Mouse (Mus musculus) heart, embryonic 14.5 days (tissue): ENCODE data around the gene Gprc5b. TPM values are rescaled to one million over a fixed set of nuclear protein-coding genes. Genes with fewer than 3 reads are reported as not detected.

Source experiments
- ATAC-seq: fragments of 200-750 bp; cut with Nextera tagmentation; 2 replicates; pipeline ENCODE4 v1.8.0; 2017; ENCODE audit warnings: low read depth, moderate TSS enrichment; ENCODE audit not compliant: insufficient number of reproducible peaks, insufficient read depth, low FRiP score
- H3K27ac ChIP-seq, 2 experiments: fragments of 200-500 bp in 1 of 2; fragments of 300-500 bp in 1 of 2; sonication (generic) in 1 of 2; replicated peaks in 1 of 2; 2 replicates each; pipeline ENCODE4 v1.5.1; 2012 to 2014; ENCODE audit warnings: low read depth in 2 of 2, low read length in 2 of 2, control low read depth in 1 of 2, mild to moderate bottlenecking in 1 of 2, mixed read lengths in 1 of 2; ENCODE audit not compliant: control insufficient read depth in 1 of 2, insufficient read depth in 1 of 2
- H3K27me3 ChIP-seq: fragments of 300-500 bp; sonication (generic); 2 replicates; pipeline ENCODE4 v1.6.1; 2014; ENCODE audit warnings: mild to moderate bottlenecking, low read length, control low read depth; ENCODE audit not compliant: control insufficient read depth, insufficient read depth
- H3K36me3 ChIP-seq: fragments of 300-500 bp; sonication (generic); 2 replicates; pipeline ENCODE4 v1.6.1; 2014; ENCODE audit warnings: mild to moderate bottlenecking, control low read depth, low read length, mixed read lengths; ENCODE audit not compliant: control insufficient read depth, insufficient read depth
- H3K4me1 ChIP-seq, 2 experiments: fragments of 200-500 bp in 1 of 2; fragments of 300-500 bp in 1 of 2; sonication (generic) in 1 of 2; 2 replicates each; pipeline ENCODE4 v1.6.1; 2012 to 2014; ENCODE audit warnings: low read length in 2 of 2, control low read depth in 1 of 2, mixed read lengths in 1 of 2; ENCODE audit not compliant: control insufficient read depth in 2 of 2, insufficient read depth in 2 of 2
- H3K4me2 ChIP-seq: fragments of 300-500 bp; sonication (generic); 2 replicates; pipeline ENCODE4 v1.6.1; 2014; ENCODE audit warnings: mild to moderate bottlenecking, low read length
- H3K4me3 ChIP-seq, 2 experiments: fragments of 200-500 bp in 1 of 2; fragments of 300-500 bp in 1 of 2; sonication (generic) in 1 of 2; 2 replicates each; pipeline ENCODE4 v1.5.1; 2012 to 2014; ENCODE audit warnings: low read length in 2 of 2, mild to moderate bottlenecking in 2 of 2, control low read depth in 1 of 2, low read depth in 1 of 2, moderate library complexity in 1 of 2; ENCODE audit not compliant: control insufficient read depth in 1 of 2, insufficient read depth in 1 of 2
- H3K9ac ChIP-seq: fragments of 300-500 bp; sonication (generic); 2 replicates; pipeline ENCODE4 v1.6.1; 2014; ENCODE audit warnings: mild to moderate bottlenecking, low read length
- H3K9me3 ChIP-seq: fragments of 300-500 bp; sonication (generic); 2 replicates; pipeline ENCODE4 v1.6.1; 2016; ENCODE audit warnings: low read length, control low read depth; ENCODE audit not compliant: control insufficient read depth
- WGBS: fragments of 180-500 bp; shearing (Covaris S2); extraction: QIAGEN DNeasy Blood & Tissue Kit; methylation state at CpG from one replicate; pipeline ENCODE4 v1.1.7; 2014; 5-methylcytosine and 5-hydroxymethylcytosine counted together
- polyA plus RNA-seq: library from polyadenylated mRNA; unstranded; fragments of >200 nt; fragmentation: Nextera tagmentation; extraction: Ambion mirVana; gene quantifications from 2 replicates; pipeline ENCODE4 v1.2.1, GENCODE M21; 2014

The Gprc5b gene
- polyA plus RNA-seq, 1 experiment from 2014 or later = 9.0 TPM

GRCm38 (mm10) chr7:118935306-118935705 is 59.7 kb downstream of the Gprc5b start:
- H3K27ac ChIP-seq = no peak overlapping the region
- H3K9ac ChIP-seq = no peak overlapping the region
- no peaks in the 10 kb centered on the region for H3K36me3 ChIP-seq
- peaks cover 2 to 3% of the 10 kb centered on the region in 2 experiments; a peak in 2 of 4 replicates for H3K4me1 ChIP-seq
- no peak overlapping the region for H3K4me2 ChIP-seq
- WGBS = 25% methylated on average over 2 of the region's 2 CpGs
- no peak overlapping the region for H3K4me3 ChIP-seq
- no peaks in the 10 kb centered on the region for H3K27me3 ChIP-seq
- H3K9me3 ChIP-seq = no peaks in the 10 kb centered on the region
- ATAC-seq = no peak

- WGBS = 74% methylated on average over 17 of the region's 17 CpGs
- Histone ChIP-seq H3K4me1 (peaks cover 14% of the 10 kb centered on the region in 2 experiments), H3K9ac (no peak overlapping the region), H3K27ac (no peak overlapping the region), H3K4me3 (no peak overlapping the region), H3K27me3 (no peaks in the 10 kb centered on the region), H3K36me3 (no peaks in the 10 kb centered on the region), H3K9me3 (no peaks in the 10 kb centered on the region), H3K4me2 (no peak overlapping the region)
- no peak for ATAC-seq
These were observed 63.3 kb downstream of the Gprc5b start for GRCm38 (mm10) chr7:118931502-118932395.

- no peaks in the 10 kb centered on the region for H3K9me3 ChIP-seq
- WGBS = 6% methylated on average over 15 of the region's 16 CpGs
- peaks cover 14% of the 10 kb centered on the region in 2 experiments for H3K4me1 ChIP-seq
- peak overlapping the region; percentile 34; the same call in 1 of the 2 replicates for H3K9ac ChIP-seq
- peak; percentile 74 for ATAC-seq
- peak overlapping the region; percentile 74 to 78 for H3K27ac ChIP-seq
- no peaks in the 10 kb centered on the region for H3K36me3 ChIP-seq
- H3K4me2 ChIP-seq = peak overlapping the region; percentile 56
- no peaks in the 10 kb centered on the region for H3K27me3 ChIP-seq
- H3K4me3 ChIP-seq = peak overlapping the region in 1 of 2 experiments; percentile 15; a peak in 1 of 4 replicates
These were observed 65.3 kb downstream of the Gprc5b start for GRCm38 (mm10) chr7:118929601-118930311.

GRCm38 (mm10) chr7:118928916-118929315 is 66.1 kb downstream of the Gprc5b start:
- Histone ChIP-seq H3K4me2 (no peak overlapping the region), H3K27ac (no peak overlapping the region), H3K4me1 (peaks cover 14% of the 10 kb centered on the region in 2 experiments), H3K27me3 (no peaks in the 10 kb centered on the region), H3K9me3 (no peaks in the 10 kb centered on the region), H3K9ac (no peak overlapping the region), H3K36me3 (no peaks in the 10 kb centered on the region), H3K4me3 (no peak overlapping the region)
- ATAC-seq = no peak
- 55% methylated on average over 8 of the region's 8 CpGs for WGBS

GRCm38 (mm10) chr7:118928316-118928715 is 66.7 kb downstream of the Gprc5b start:
- Histone ChIP-seq H3K36me3 (no peaks in the 10 kb centered on the region), H3K9ac (no peak overlapping the region), H3K9me3 (no peaks in the 10 kb centered on the region), H3K4me3 (no peak overlapping the region), H3K4me1 (peaks cover 14% of the 10 kb centered on the region in 2 experiments), H3K27me3 (no peaks in the 10 kb centered on the region), H3K4me2 (no peak overlapping the region), H3K27ac (no peak overlapping the region)
- WGBS = 94% methylated on average over 3 of the region's 3 CpGs
- ATAC-seq = no peak

GRCm38 (mm10) chr7:118927279-118927678 is 67.7 kb downstream of the Gprc5b start:
- Histone ChIP-seq H3K27me3 (no peaks in the 10 kb centered on the region), H3K4me1 (peaks cover 14% of the 10 kb centered on the region in 2 experiments), H3K9ac (no peak overlapping the region), H3K36me3 (no peaks in the 10 kb centered on the region), H3K27ac (no peak overlapping the region), H3K4me2 (no peak overlapping the region), H3K4me3 (no peak overlapping the region), H3K9me3 (no peaks in the 10 kb centered on the region)
- ATAC-seq = no peak
- 84% methylated on average over 2 of the region's 2 CpGs for WGBS

GRCm38 (mm10) chr7:118926516-118927260 is 68.3 kb downstream of the Gprc5b start:
- H3K4me2 ChIP-seq = no peak overlapping the region
- ATAC-seq = no peak
- WGBS = 80% methylated on average over 6 of the region's 6 CpGs
- peaks cover 12 to 14% of the 10 kb centered on the region in 2 experiments for H3K4me1 ChIP-seq
- no peak overlapping the region for H3K4me3 ChIP-seq
- no peaks in the 10 kb centered on the region for H3K9me3 ChIP-seq
- no peaks in the 10 kb centered on the region for H3K36me3 ChIP-seq
- H3K27me3 ChIP-seq = no peaks in the 10 kb centered on the region
- H3K27ac ChIP-seq = no peak overlapping the region
- H3K9ac ChIP-seq = no peak overlapping the region
